In the genomic region with DNA sequence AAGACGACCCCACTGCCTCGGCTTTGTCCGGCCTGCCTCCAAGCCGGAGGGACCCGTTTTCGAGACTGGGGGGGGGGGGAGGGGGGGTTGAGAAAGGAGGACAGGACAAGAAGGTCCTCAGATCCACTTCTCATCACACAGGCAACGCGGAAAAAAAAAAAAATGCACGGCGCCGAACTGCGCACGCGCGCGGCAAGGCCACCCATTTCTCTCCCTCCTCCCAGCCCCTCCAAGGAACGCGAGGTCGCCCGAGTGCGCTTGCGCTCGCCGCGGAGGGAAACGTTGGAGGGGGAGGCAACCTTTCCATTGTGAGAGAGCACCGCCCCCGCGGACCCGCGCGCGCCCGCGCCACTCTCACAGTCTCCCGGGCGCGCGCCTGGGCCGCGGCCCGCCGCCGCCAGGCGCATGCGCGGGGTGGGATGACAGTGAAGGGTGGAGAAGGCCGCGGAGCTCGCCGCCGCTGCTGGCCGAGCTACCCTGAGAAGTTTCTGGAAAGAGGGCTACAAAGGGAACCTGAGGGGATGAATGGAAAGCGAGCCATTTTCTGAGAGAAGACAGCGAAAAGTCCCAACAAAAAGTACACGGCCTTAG, we compare ENCODE assay signal across 8 mouse cellular contexts. TPM values are rescaled to one million over a fixed set of nuclear protein-coding genes. Genes with fewer than 3 reads are reported as not detected.
DNase-seq lines count a peak whose midpoint lies in the region; ATAC-seq and TF ChIP-seq lines count a peak whose summit lies in the region.

No protein-coding gene starts in this region.

- no peaks in the 10 kb centered on the region for H3K9me3 ChIP-seq in hindbrain, embryonic 15.5 days

- no peaks in the 10 kb centered on the region for H3K36me3 ChIP-seq in hindbrain, embryonic 15.5 days

- peak overlapping the region; percentile 100 for H3K27ac ChIP-seq in hindbrain, embryonic 15.5 days (replicated peaks)

- H3K4me2 ChIP-seq in hindbrain, embryonic 15.5 days = peak overlapping the region; percentile 98

- under 1% methylated on average over 46 of the region's 56 CpGs for WGBS in hindbrain, embryonic 15.5 days

- ATAC-seq in Patski = peak; percentile 57
- ATAC-seq in hindbrain, embryonic 15.5 days (ENCODE audit: low FRiP score, low read depth) = peak; percentile 86

- peak overlapping the region; percentile 93 for H3K9ac ChIP-seq in hindbrain, embryonic 15.5 days

- TF ChIP-seq CTCF in Patski (IDR thresholded peaks at IDR 0.05) = no peak

- CTCF ChIA-PET in Patski (lab: Charles Lee) = interaction anchor here (3.4 kb wide), 1 partner anchor 10 kb away, joined by 14 read pairs; no protein-coding TSS in a partner anchor

- H3K27me3 ChIP-seq in Patski = no peaks in the 10 kb centered on the region
- H3K27me3 ChIP-seq in hindbrain, embryonic 15.5 days = no peaks in the 10 kb centered on the region

- H3K4me3 ChIP-seq in hindbrain, embryonic 15.5 days = peak overlapping the region; percentile 60

- in situ Hi-C loops in Patski (cut with MboI; ENCODE audit: low pct_unique_long_range_greater_than_20kb) = no loop called here

- POLR2A ChIA-PET in Patski (lab: Charles Lee) = interaction anchor here (0.6 to 1.8 kb wide), 6 partner anchors 8 to 91 kb away, joined by 3 to 7 read pairs (median 3); no protein-coding TSS in a partner anchor

- peak; percentile 90 for DNase-seq in Patski (ENCODE audit: low read depth, low spot score)
- DNase-seq in cerebellum, postnatal 14 days = peak; percentile 99
- peak; percentile 96 to 99 for DNase-seq in frontal cortex, postnatal 25 days (ENCODE audit: low spot score in 2 of 2)
- DNase-seq in left cerebral cortex, adult 11 months (ENCODE audit: low spot score) = peak; percentile 98
- DNase-seq in lung, postnatal 4 days = peak; percentile 99
- DNase-seq in retina, postnatal 7 days (ENCODE audit: low read depth, low spot score) = peak; percentile 99
- DNase-seq in urinary bladder, adult 2 months (ENCODE audit: low spot score) = peak; percentile 97

- H3K4me1 ChIP-seq in hindbrain, embryonic 15.5 days (replicated peaks) = peaks cover 39% of the 10 kb centered on the region

RNA-seq across cellular contexts. Expression of gene Spen, which starts 7.4 kb away (rescaled TPM):
- polyA plus RNA-seq in Patski (2021) = 31.8 TPM
- 15.3 and 17.1 TPM in 2 replicates for polyA plus RNA-seq in hindbrain, embryonic 15.5 days (2015; fragmentation: Nextera tagmentation; extraction: Ambion mirVana)
- polyA plus RNA-seq in urinary bladder, adult 2 months (2012; rRNA removed) = 3.5 and 10.7 TPM in 2 replicates

Comparison
In these comparisons a context has a peak if more than half of its experiments do, and no peak if none do; other contexts are left out.
1. Peak in every context shown above with its lines: DNase-seq, ATAC-seq, H3K4me3 ChIP-seq and H3K27ac ChIP-seq.